Mouse (Mus musculus) spleen, postnatal 36 days (tissue): Measurements from ENCODE around the gene Gm21750.
"Not testable (repeated sequence)": the region's sequence is repeated elsewhere in the genome, so short reads cannot be mapped to it uniquely, and the experiment has no call there.

Experiments
- DNase-seq, 2 experiments: peaks; one replicate each; pipeline ENCODE4 v3.0.0; 2022; ENCODE audit warnings: low spot score in 2 of 2, mixed read lengths in 1 of 2

Gm21750 gene

DNA sequence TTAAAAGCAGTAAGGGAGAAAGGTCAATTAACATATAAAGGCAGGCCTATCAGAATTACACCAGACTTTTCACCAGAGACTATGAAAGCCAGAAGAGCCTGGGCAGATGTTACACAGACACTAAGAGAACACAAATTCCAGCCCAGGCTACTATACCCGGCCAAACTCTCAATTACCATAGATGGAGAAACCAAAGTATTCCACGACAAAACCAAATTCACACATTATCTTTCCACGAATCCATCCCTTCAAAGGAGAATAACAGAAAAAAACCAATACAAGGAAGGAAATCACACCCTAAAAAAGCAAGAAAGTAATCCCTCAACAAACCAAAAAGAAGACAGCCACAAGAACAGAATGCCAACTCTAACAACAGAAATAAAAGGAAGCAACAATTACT, at the start of gene Gm21750:
Gene Gm21750, plus strand, starts transcription at position 301 of the 400 bp plus-strand sequence.
- DNase-seq, result not testable (repeated sequence)

GRCm38 (mm10) chr14:73614961-73615360, 46.1 kb upstream of the Gm21750 start:
- not testable (repeated sequence) for DNase-seq

GRCm38 (mm10) chr14:73620880-73621279, 40.1 kb upstream of the Gm21750 start:
- DNase-seq, result no peak

DNA sequence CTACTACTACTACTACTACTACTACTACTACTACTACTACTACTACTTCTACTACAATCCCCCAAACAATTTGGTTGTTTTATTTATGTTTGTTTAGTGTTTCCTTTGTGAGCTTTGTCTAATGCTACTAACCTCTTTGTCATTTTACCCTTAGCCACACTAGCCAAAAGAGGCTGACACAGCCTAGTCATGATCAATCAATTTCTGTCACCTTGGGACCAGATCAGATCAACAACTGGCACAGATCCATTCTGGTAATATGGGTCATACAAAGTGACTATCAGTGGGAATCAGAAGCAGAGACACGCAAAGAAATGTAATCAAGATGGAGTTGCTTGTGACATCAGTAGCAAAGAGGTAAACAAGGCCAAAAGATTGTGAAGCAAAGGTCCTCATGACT, 38.0 kb upstream of the Gm21750 start:
- no peak for DNase-seq

GRCm38 (mm10) chr14:73625469-73625868, 35.6 kb upstream of the Gm21750 start:
- no peak for DNase-seq

DNA sequence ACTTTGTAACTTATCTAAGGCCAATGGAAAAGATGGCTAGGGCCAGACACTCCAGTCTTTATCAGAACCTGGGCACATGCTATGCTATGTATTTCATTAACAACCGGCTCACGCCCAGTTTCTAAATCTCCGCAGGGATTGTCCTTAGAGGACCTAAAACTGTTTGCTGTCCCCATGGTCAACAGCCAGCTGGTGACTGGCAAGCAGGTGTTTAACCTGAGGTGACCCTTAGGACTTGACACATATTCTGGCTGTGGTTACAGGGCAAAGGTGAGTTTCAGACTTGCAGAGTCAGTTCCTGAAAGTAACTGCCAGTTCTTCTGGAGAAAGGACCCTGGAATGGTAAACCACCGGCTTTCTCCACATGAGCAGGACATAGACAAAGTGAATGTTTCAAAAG, 29.5 kb upstream of the Gm21750 start:
- DNase-seq, result no peak

DNA sequence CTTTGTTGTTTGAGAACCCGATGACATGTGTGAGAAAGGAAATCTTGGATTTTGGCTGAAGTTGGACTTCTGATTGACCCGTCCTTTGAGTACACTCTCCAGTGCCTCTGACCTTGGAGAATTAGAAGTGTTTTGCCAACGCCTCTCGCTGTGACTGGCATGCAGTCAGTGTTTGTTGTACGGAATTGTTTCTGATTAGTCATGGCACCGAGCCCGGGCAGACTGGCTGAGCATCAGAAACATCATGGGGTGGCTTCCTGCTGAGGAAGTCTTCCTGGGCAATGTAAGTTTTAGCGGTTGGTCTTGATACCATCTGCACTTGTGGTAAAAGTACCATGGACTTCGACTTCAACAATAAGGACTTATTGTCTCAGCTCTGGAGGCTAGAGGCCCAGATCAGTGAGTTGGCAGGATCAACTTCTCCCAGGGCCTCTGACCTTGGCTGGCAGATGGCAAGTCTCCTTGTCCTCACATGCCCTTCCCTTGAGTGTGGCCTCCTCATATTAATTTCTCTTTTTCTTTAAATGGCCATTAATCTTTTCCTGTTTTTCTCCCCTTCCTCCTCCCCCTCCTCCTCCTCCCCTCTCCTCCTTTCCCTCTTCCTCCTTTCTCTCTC, 28.3 kb upstream of the Gm21750 start:
- DNase-seq, result no peak

- no peak for DNase-seq
Observed at GRCm38 (mm10) chr14:73634356-73634755, 26.7 kb upstream of the Gm21750 start.

GRCm38 (mm10) chr14:73637460-73637859, 23.6 kb upstream of the Gm21750 start:
- no peak for DNase-seq

GRCm38 (mm10) chr14:73650179-73650578, 10.8 kb upstream of the Gm21750 start:
- no peak for DNase-seq

GRCm38 (mm10) chr14:73670091-73670490, 9.1 kb downstream of the Gm21750 start:
- DNase-seq, result no peak

DNA sequence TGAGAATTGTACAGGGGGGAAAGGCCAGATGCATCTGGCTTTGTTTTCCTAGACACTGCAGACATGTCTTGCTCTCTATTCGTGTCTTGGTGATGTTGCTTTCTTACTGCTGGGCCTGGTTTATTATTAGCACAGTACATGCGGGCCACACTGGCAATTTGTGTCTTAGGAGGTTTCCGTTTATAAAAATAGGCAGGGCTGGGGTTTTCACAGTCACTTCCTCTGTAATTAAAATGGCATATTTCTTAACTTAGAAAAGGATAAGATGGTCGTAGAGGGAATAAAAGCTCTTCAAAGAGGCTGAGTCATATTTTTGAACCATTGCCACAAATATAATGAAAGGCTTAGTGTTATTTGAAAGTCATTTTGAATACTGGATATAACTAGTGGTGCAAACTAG, 26.7 kb downstream of the Gm21750 start:
- DNase-seq, result no peak

DNA sequence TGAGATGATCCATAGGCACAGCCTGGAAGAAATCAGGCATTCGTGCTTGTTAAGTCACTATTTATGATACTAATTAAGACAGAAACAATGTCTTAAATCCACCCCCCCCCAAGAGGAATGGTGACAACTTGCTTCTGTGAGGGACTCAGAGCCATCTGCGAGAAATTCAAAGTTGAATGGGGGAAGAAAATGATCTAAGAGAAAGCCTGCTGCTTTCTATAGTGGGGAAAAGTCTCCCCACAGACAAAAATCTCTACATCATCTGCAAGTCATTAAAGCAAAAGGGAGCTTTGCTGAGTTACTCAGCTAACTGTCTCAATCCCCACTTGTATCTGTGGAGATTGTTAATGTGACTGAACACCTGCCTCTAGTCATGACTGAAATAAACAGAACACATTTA, 27.4 kb downstream of the Gm21750 start:
- DNase-seq, result no peak

DNA sequence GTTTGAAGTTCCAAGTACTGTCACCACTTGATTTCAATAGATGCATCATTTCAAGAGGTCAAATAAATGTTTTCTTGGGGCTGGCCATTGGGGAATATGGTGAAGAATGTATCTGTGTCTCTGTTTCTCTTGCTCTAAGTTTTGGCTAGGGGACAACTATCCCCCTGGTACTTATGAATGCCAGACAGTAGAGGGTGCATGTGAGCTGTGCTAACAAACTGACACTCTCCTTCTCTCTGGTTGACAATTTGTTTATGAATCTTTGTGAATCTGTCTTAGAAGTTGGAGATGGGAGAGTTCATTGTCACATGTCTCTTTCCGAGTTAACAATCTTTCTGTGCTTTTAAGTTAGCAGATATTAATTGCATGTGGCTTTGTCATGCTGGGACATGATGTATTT, 39.2 kb downstream of the Gm21750 start:
- DNase-seq, result no peak

DNA sequence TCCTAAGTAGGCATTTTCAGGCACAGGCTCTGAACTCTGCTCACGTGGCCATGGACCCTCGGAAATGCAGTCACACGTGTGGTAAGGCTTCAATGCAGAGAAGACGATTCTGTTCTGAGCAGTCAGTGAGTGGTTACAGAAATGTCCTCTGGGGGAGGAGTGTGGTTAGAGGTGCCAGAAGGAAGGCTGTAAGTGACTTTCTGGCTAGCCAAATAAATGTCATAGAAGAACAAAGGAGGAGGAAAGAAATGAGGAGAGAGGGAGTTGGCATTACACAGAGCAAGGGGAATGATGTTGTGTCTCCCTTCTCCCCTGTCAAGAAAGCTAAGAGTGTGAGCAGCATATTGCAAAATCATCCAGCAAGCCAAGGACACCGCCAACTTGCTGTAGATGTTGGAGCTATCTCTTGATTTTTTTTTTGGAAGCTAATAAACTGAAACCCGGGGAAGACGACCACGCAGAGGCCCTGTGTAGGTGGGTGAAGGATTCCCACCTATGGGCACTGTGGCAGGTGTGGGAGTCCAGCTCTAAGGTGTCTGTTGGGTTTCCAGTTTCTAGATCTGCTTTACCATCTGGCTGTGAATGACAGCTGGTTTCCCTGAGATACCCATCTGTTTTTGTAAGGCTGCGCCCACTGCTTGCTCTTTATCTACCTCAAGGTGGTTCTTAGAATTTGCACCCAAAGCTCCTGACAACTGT, 48.5 kb downstream of the Gm21750 start:
- no peak for DNase-seq
